Mouse (Mus musculus) cerebral cortex, adult 2 months (tissue): Measurements from ENCODE around the gene Ambra1.

ENCODE experiments used
- WGBS: fragments of 180-500 bp; shearing (Covaris S2); methylation state at CpG from one replicate; pipeline ENCODE4 v1.1.7; 2018; 5-methylcytosine and 5-hydroxymethylcytosine counted together

Gene Ambra1

GRCm38 (mm10) chr2:91744686-91745085 is 14.8 kb downstream of the Ambra1 start:
- WGBS = 80% methylated on average over 5 of the region's 5 CpGs

DNA sequence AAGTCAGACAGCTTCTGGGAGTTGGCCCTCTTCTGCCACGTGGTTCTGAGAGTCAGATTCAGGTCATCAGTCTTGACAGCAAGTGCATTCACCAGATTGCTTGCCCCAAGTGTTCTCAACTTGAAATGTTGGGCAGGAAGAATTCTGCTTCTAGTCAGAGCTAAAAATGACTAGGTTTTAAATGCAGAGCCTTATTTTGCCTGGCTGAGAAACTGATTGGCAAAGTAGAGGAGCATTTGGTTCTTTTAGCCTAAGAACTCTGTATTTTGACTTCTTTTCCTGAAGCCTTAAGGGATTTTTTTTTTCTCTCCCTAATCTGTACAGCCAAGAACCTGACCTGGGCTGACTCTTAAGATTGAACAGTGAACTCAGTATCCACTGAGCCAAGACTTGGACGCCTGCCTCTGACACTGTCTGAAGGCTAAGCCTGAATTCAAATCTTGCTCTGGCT is 19.9 kb downstream of the Ambra1 start:
- WGBS = 12% methylated on average over 2 of the region's 2 CpGs

GRCm38 (mm10) chr2:91771921-91772705 is 42.2 kb downstream of the Ambra1 start:
- WGBS = 73% methylated on average over 17 of the region's 17 CpGs

GRCm38 (mm10) chr2:91773309-91773708 is 43.4 kb downstream of the Ambra1 start:
- 83% methylated on average over 7 of the region's 7 CpGs for WGBS

GRCm38 (mm10) chr2:91779166-91779565 is 49.2 kb downstream of the Ambra1 start:
- 43% methylated on average over 3 of the region's 3 CpGs for WGBS

DNA sequence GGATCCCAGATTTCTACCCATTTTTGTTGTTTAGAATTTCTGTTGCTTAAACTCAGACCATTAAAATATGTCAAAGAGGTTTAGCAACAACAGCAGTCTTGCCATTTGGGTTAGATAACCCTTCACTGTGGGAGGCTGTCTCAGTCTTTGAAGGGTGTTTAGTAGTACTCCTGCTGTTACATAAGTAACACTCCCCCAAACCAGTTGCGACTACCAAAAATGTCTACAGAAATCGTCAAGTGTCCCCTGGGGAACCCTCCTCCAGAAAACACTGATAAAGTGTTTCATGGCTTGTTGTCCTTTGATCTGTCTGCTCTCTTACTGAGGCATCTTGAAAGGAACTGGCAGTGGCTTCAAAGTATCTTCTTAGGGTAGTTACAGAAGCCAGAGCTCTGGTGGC is 61.7 kb downstream of the Ambra1 start:
- 23% methylated on average over 2 of the region's 2 CpGs for WGBS

DNA sequence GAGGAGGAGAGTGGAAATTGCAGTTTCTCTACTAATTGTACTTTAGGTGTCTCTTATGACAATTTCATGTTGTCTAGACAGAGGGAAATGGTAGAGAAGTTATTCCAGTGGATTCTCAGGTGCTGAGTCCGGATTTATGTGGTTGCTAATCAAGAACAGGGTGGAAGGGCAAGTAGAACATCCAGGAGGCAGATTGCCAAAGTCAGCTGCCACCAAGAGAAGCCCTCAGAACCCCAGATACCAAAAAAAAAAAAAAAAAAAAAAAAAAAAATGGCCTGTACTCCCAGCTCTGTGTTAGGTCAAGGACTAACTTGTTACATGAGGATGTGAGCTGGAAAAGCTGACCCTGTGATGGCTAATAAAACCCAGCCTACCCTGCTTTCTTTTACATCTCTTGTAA is 62.4 kb downstream of the Ambra1 start:
- WGBS = 77% methylated on average over 1 of the region's 1 CpGs

DNA sequence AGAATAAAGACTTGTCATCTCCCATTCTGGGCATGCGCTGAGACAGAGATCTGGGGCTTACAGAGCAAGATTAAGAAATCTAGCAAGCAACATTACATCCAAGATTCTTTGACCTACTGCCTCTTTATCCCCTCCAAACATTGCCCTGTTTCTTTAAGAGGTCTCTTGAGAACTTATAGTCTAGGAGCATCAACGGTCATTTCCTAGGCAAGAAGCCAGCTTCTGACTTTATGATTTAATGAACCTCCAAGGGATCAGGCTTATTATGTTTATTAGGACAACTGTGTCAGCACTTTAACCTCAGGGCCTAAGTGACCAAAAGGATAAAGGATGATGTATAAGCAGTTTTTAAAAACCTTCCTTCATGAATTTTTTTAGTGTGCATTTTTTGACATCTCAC is 64.5 kb downstream of the Ambra1 start:
- 63% methylated on average over 2 of the region's 2 CpGs for WGBS

- 76% methylated on average over 3 of the region's 3 CpGs for WGBS
These were observed 65.2 kb downstream of the Ambra1 start for GRCm38 (mm10) chr2:91795091-91795490.

DNA sequence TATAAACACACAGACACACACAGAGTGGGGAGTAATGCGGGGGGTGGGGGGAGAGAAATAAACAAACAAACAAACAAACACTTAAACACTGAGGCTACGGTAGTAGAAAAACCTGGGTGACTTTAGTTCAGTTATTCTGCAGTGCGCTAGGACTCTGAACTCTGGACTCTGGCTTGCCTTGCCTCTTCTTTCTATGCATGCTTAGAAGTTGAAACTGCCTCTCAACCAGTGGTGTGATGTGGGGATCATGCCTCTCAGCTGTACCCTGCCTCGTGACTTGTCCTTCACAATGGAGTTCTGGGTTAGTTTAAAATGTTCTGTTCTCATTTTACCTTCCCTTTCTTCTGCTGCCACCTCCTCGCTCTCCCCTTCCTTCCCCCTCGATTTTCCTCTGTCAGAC is 81.5 kb downstream of the Ambra1 start:
- WGBS = 84% methylated on average over 6 of the region's 6 CpGs

GRCm38 (mm10) chr2:91834272-91834671 is 104.3 kb downstream of the Ambra1 start:
- 85% methylated on average over 1 of the region's 1 CpGs for WGBS

- WGBS = 72% methylated on average over 1 of the region's 1 CpGs
These were observed 105.1 kb downstream of the Ambra1 start for GRCm38 (mm10) chr2:91835031-91835430.

- WGBS = 84% methylated on average over 3 of the region's 3 CpGs
These were observed 105.7 kb downstream of the Ambra1 start for GRCm38 (mm10) chr2:91835631-91836030.

DNA sequence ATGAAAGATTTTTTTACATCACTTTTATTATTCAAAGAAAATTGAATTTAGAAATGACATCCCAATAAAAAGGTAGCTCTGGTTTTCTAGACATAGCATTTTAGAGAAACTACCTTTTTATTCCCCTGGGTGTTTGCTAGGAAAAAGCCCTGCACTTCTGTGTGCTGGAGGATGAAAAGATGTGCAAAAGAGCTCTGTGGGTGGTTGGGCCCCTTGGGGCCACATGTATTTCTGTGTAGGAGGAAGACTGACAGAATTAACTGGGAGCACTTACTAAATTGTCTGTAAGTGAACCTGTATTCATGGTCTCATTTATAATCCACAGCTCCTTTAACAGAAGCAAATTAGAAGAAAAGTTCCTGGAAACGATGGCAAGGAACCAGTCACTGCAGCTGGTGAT is 114.2 kb downstream of the Ambra1 start:
- WGBS = 46% methylated on average over 1 of the region's 1 CpGs

DNA sequence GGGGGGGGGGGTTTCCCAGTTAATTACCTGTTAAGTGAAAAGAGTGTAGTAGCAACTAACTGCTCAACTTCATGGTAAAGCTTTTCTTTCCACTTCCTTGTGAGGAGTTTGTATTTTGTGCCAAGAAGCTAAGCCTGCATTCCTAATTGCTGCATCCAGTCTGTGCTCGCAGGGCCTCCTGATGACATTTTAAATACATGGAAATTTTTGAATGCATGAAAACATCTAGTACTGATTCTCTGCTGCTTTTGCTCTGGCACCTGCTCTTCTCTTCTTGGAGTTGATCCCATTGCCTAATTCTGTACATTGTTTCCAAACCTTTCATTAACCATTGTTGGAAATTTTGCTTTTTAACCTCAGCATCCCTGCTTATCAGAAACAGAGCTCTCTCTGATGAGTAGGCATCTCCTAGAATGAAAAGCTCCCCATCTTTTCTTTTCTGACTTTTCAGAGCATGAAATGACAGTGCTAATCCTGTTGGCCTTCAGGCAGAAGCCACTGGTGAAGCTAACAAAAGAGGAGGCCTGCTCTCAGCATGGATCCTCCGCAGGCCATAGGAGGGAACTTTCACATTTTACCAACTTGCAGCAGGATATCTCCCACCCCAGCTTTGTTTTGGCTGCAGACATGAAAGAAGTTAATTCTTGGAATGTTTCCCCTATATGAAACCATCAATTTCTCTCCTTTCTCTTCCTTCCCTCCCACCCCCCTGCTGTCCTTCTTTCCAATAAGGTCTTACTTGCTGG is 122.7 kb downstream of the Ambra1 start:
- WGBS = 45% methylated on average over 2 of the region's 2 CpGs

DNA sequence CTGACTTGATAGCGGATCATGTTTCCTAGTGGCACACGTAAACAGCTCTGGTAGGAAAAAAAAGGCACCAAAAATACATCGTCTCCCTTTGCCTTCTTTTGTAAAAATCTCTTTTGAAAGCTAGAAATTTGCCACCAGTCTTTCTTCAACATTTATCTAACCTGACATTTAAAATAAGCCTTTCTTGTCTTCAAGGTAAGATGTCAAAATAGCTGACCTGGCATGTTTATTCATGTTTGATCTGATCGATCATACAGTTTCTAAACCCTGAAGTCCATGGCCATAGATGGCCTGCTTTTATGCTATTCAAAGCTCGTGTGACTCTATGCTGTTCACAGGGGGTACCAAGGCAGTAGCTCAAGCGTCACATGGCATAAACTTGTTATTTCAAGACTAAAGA is 124.6 kb downstream of the Ambra1 start:
- 75% methylated on average over 6 of the region's 6 CpGs for WGBS

GRCm38 (mm10) chr2:91856958-91857357 is 127.0 kb downstream of the Ambra1 start:
- 88% methylated on average over 3 of the region's 3 CpGs for WGBS

DNA sequence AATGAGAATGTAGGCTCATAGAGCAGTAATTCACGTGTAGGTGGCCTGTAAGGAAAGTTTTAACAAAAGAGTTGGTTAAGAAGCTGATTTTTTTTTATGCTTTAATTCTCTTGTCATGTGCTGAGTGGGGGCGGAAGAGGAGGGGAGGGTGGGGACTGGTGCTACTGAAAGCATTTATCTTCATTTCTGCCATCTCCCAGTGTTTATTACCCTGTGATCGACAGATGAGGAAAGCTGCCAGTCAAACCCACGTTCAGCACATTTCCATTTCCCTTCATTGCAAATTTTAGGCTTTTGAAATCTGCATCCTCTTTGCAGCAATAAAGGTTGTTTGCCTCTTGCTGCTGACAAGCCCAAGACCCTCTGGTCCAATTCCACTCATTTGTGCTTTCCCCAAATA is 129.5 kb downstream of the Ambra1 start:
- 45% methylated on average over 4 of the region's 4 CpGs for WGBS

DNA sequence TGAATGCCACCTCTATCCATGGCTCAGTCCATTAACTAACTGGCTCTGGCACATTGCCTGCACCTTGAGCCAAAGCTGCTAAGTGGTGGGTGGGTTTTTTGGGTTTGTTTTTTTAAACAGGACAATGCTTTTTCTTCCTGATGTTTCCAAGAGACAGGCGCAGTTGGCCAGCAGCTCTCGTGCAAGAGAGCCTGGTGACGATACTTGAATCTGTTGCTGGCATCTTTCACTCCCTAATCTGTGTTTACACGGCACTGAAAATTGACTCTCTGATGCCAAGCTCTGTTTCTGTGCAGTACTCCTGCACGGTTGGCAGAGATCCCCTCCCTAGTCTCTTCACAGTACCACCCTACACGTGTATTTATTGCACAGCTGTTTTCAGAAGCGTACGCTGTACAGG is 140.8 kb downstream of the Ambra1 start:
- 18% methylated on average over 8 of the region's 8 CpGs for WGBS

GRCm38 (mm10) chr2:91871225-91871624 is 141.3 kb downstream of the Ambra1 start:
- WGBS = 32% methylated on average over 1 of the region's 1 CpGs

DNA sequence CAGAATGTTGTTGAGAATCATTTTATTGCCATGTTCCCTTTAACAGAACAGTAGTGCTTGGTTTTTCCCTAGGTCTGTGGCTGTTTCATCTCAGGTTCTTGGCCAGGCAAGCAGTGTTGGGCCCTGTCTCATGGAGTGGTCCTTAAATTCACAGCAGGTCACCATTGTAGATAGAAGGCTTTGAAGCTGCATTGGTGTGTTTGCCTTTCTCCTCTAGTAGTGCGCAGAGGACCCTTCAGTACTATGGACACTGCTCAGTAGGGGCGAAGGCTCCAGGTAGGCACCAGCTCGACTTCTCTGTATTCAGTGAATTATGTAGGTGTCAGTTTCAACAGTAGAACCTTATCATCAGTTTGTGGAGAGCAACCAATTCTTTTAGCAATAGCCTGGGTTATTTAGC is 142.7 kb downstream of the Ambra1 start:
- WGBS = 95% methylated on average over 3 of the region's 3 CpGs

DNA sequence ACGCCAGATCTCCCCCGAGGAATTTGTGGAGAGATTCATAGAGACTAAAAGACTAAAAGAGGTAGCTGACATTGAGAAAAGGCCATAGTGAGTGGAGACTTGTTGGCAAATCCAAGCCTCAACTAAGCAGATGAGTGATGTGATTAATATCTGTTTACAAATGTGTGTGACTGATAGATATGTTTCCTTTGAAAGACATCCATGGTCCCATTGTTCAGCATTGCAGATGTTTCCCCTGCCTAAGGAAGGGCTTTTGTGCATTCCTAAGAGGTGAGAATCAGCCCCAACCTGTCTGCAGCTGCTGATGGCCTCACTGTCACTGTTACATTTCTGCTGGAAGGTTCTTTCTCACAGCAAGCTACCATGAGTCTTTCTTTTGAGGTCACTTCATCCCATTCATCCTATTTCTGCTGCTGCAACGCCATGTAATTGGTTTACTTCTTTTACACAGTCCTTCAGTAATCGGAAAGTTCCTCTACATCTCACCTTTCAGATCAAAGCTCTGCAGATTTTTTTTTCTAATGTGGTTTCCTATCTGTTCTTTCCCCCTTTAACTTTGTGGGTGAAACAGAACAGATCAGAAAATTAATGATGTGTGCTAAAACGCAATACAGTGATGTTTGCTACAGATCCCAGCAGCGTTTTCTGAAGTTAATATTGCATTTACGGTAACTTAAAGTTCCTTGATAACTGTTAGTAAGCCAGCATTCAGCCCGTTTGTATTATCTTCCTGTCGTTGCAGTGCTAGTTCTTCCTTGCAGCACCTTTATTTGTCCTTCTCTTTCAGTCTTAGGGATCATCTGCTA is 146.3 kb downstream of the Ambra1 start:
- WGBS = 85% methylated on average over 9 of the region's 9 CpGs
